Comparison of ENCODE assay signal across 10 mouse cellular contexts in the genomic region with DNA sequence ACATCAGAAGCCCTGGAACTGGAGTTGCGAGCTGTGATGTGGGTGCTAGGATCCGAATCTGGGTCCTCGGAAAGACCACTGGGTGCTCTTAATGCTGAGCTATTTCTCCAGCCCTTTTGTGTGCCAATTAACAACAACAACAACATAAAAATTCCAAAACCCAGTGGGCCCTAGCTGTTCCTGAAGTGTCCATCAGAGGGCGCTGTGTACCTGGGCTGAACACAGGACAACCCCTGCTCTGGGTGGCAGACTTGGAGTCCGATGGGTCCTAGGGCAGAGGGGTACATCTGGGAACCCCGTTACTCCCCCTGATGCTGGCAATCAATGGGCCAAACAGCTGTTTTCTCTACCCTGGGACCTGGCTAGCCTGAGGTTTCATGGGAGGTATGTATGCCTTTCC.
DNase-seq lines count a peak whose midpoint lies in the region; TF ChIP-seq lines count a peak whose summit lies in the region.
"Had no signal": no experiment of that assay in that cellular context is flagged by ENCODE, and none has a peak within 500 bp of the region (broad histone marks: within the 10 kb centered on the region; RNA-seq: fewer than 3 reads in every experiment).

No protein-coding gene starts in this region.

- no peak for DNase-seq in layer of hippocampus, adult 2 months (ENCODE audit: low spot score in 2 of 2)
- DNase-seq in layer of hippocampus, adult 9-11 months: no peak
- DNase-seq in A20 (ENCODE audit: low read depth, low spot score): peak; percentile 42
- DNase-seq in right cerebral cortex, postnatal 36 days (ENCODE audit: low spot score in 2 of 2): no peak
- no peak for DNase-seq in urinary bladder, postnatal 4 days (ENCODE audit: low spot score in 2 of 2)
- DNase-seq: gastrocnemius, postnatal 36 days had no signal

- H3K4me3 ChIP-seq in layer of hippocampus, adult 2 months: no peak overlapping the region
- no peak overlapping the region for H3K4me3 ChIP-seq in C2C12 (ENCODE audit: insufficient read depth, poor library complexity, severe bottlenecking)
- no peak overlapping the region for H3K4me3 ChIP-seq in embryonic fibroblast, embryonic 13.5 days (ENCODE audit: insufficient read depth, low read length)
- H3K4me3 ChIP-seq: hindbrain, embryonic 15.5 days; liver, embryonic 15.5 days had no signal

- no peak overlapping the region for H3ac ChIP-seq in C2C12 (ENCODE audit: control insufficient read depth, insufficient read length, low read depth)

- no peak for TF ChIP-seq POLR2A in embryonic fibroblast, embryonic 13.5 days (IDR thresholded peaks at IDR 0.05; ENCODE audit: low read depth, low read length)

- peak; percentile 71 for TF ChIP-seq CTCF in layer of hippocampus, adult 2 months (conservative IDR thresholded peaks at IDR 0.05)
- peak; percentile 42 for TF ChIP-seq CTCF in C2C12 (IDR thresholded peaks at IDR 0.05; ENCODE audit: control insufficient read depth, insufficient read depth, insufficient read length)
- peak; percentile 41; the same call in 1 of the 2 replicates for TF ChIP-seq CTCF in embryonic fibroblast, embryonic 13.5 days (IDR thresholded peaks at IDR 0.05; ENCODE audit: borderline replicate concordance, insufficient read depth, low read length)

- H3K36me3 ChIP-seq in C2C12 (ENCODE audit: control insufficient read depth, insufficient read depth): no peaks in the 10 kb centered on the region
- H3K36me3 ChIP-seq: hindbrain, embryonic 15.5 days; liver, embryonic 15.5 days had no signal

- H3K27me3 ChIP-seq in C2C12 (ENCODE audit: control insufficient read depth, insufficient read depth, insufficient read length): no peaks in the 10 kb centered on the region
- H3K27me3 ChIP-seq: hindbrain, embryonic 15.5 days; liver, embryonic 15.5 days had no signal

- H3K79me2 ChIP-seq in C2C12 (ENCODE audit: control insufficient read depth, insufficient read depth): no peaks in the 10 kb centered on the region

- H3K79me3 ChIP-seq in C2C12 (ENCODE audit: low read depth): no peaks in the 10 kb centered on the region

- H3K27ac ChIP-seq in layer of hippocampus, adult 2 months: no peak overlapping the region
- no peak overlapping the region for H3K27ac ChIP-seq in embryonic fibroblast, embryonic 13.5 days (ENCODE audit: insufficient read depth, low read length)
- H3K27ac ChIP-seq: hindbrain, embryonic 15.5 days; liver, embryonic 15.5 days had no signal

- no peaks in the 10 kb centered on the region for H3K4me1 ChIP-seq in embryonic fibroblast, embryonic 13.5 days (ENCODE audit: control insufficient read depth, insufficient read depth, low read length)
- H3K4me1 ChIP-seq: hindbrain, embryonic 15.5 days; liver, embryonic 15.5 days had no signal

TF ChIP-seq in C2C12, 6 proteins besides CTCF, POLR2A, EP300 and RAD21:
- TF ChIP-seq USF1 (IDR thresholded peaks at IDR 0.05; ENCODE audit: low read depth): no peak
